Mouse (Mus musculus) gastrocnemius, adult 2 months (tissue): Measurements from ENCODE around the gene Asb14. TPM values are rescaled to one million over a fixed set of nuclear protein-coding genes. Genes with fewer than 3 reads are reported as not detected.

Experiments
- DNase-seq: peaks from one replicate; pipeline ENCODE4 v3.0.0; 2022
- H3K27ac ChIP-seq: fragments of 200-600 bp; 2 replicates; pipeline ENCODE4 v1.8.1; 2022; ENCODE audit warnings: mild to moderate bottlenecking
- H3K4me3 ChIP-seq: fragments of 200-600 bp; 2 replicates; pipeline ENCODE4 v1.8.1; 2022; ENCODE audit warnings: mild to moderate bottlenecking, moderate library complexity
- CTCF ChIP-seq: fragments of 200-600 bp; IDR thresholded peaks from 2 replicates; pipeline ENCODE4 v1.8.1; 2022; ENCODE audit warnings: antibody characterized with exemption, mild to moderate bottlenecking, moderate library complexity
- intact Hi-C: fragments of 180-260 bp; cut with DNase I; formaldehyde crosslinking; loops from one replicate; pipeline ENCODE4 v1.15.1; 2025
- long read RNA-seq, 2 experiments: library from polyadenylated mRNA; stranded (forward); transcript quantifications; one replicate each; pipeline ENCODE4 v2.0.0; 2021
- total RNA-seq, 2 experiments: library from RNA; stranded (reverse); gene quantifications; 2 replicates each; pipeline ENCODE4 v1.2.3; 2021

The Asb14 gene
- total RNA-seq: 100 to 1,000 TPM; 118 to 142 TPM
- long read RNA-seq, experiment 1, transcript Asb14-201 (10 exons, 2,062 nt): major isoform, 41 of 105 reads
- long read RNA-seq, experiment 1, partial matches to known transcripts: 3 of 105 reads
- long read RNA-seq, experiment 1, other reads (novel, unspliced or antisense): 59 of 105 reads
- long read RNA-seq, experiment 2, transcript Asb14-201 (10 exons, 2,062 nt): major isoform, 55 of 140 reads
- long read RNA-seq, experiment 2, partial matches to known transcripts: 19 of 140 reads
- long read RNA-seq, experiment 2, other reads (novel, unspliced or antisense): 62 of 140 reads

DNA sequence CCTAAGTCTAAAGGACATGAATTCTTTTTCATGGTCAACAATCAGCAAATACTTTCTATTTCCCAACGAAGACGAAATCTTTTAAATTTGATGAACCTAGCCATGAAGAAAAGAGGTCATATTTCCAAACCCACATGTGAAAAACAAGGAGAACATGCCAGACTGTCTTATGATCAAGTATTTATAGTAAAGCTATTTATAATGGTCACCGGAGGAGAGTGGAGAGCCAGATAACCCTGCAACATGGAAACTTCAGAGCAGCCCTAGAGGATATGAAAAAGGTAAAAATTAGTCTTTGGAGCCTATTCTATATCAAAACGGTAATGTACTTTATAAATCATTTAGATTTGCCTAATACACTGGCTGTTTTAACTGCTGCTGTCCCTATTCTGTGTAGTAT, at the start of gene Asb14:
Gene Asb14 (plus strand): TSS at position 166 of the 400 bp plus-strand sequence.
- Histone ChIP-seq H3K4me3 (peak within 1 kb of the TSS; percentile 76), H3K27ac (peak within 1 kb of the TSS; percentile 94)
- intact Hi-C loops: loop anchor here (5.0 to 10.0 kb wide), 2 partner anchors 78 to 390 kb away; partner anchors contain the start of gene Appl1
- no peak for TF ChIP-seq CTCF
- DNase-seq: no peak

- TF ChIP-seq CTCF: no peak
- DNase-seq: no peak
- H3K4me3 ChIP-seq: no peak overlapping the region
- intact Hi-C loops: no loop called here
- no peak overlapping the region for H3K27ac ChIP-seq
Observed at GRCm38 (mm10) chr14:26853053-26853452, 41.3 kb upstream of the Asb14 start.

GRCm38 (mm10) chr14:26854066-26854465, 40.3 kb upstream of the Asb14 start:
- no peak overlapping the region for H3K4me3 ChIP-seq
- TF ChIP-seq CTCF: no peak
- H3K27ac ChIP-seq: no peak overlapping the region
- DNase-seq: no peak
- intact Hi-C loops: no loop called here

DNA sequence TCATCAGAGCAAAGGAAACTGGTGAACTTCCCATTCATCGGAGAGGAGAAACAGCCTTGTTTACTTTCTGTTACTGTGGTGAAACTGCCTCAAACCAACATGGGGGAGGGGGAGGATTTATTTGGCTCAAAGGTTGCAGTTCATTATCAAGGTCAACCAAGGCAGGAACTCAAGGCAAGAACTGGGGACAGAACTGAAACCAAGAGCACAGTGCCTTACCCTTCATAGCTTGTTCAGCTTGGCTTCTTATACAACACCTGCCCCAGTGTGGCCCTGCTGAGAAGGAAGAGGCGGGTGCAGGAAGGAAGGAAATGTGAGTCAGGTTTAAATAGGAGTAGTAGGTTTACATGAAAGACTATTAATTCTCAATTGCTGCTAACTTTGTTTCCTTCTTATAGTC, 36.0 kb upstream of the Asb14 start:
- no peak for TF ChIP-seq CTCF
- no peak for DNase-seq
- peak overlapping the region; percentile 12; the same call in 1 of the 2 replicates for H3K27ac ChIP-seq

DNA sequence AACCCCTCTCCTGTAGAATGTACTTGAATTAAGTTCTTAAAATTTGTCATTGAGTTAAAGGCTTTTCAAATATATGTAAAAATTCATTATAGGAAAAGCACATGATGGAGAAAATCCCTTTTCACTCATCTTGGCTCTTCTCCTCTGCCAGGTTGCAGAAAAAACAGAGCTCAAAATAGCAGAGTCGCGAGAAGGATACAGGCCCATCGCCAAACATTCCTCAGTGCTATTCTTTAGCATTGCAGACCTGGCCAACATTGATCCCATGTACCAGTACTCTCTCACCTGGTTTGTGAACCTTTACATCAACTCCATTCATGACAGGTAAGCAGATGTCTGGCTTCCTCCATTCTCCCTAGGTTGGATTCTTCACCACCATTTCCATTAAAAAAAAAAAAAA, 35.3 kb upstream of the Asb14 start:
- Histone ChIP-seq H3K4me3 (no peak overlapping the region), H3K27ac (peak overlapping the region; percentile 38; the same call in 1 of the 2 replicates)
- DNase-seq: no peak
- intact Hi-C loops: no loop called here
- TF ChIP-seq CTCF: no peak

More for the DNA sequence above, 36.0 kb upstream of the Asb14 start:
- intact Hi-C loops: no loop called here
- H3K4me3 ChIP-seq: no peak overlapping the region

DNA sequence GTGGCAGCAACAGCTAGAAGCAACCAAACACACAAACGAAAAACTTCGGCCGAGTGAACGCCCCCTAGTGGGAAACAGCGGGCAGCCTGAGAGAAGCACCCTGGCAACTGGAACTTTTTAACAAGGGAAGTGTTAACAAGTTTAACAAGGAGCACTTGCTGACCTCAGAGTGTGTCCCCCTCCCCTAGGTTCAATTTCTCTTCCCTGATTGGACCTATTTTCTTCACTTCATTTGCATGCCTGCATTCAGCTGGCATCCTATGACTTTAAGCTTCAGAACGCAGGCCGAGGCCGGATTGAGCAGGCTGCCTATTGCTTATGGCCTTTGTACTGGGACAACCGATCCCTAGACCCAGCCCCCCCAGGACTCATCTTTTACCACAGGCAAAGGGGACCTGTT, 27.0 kb upstream of the Asb14 start:
- intact Hi-C loops: no loop called here
- H3K4me3 ChIP-seq: no peak overlapping the region
- TF ChIP-seq CTCF: peak; percentile 14; the same call in 1 of the 2 replicates
- no peak overlapping the region for H3K27ac ChIP-seq
- DNase-seq: no peak

- H3K27ac ChIP-seq: no peak overlapping the region
- intact Hi-C loops: no loop called here
- H3K4me3 ChIP-seq: no peak overlapping the region
- no peak for DNase-seq
- TF ChIP-seq CTCF: no peak
Observed at GRCm38 (mm10) chr14:26868299-26868698, 26.1 kb upstream of the Asb14 start.

DNA sequence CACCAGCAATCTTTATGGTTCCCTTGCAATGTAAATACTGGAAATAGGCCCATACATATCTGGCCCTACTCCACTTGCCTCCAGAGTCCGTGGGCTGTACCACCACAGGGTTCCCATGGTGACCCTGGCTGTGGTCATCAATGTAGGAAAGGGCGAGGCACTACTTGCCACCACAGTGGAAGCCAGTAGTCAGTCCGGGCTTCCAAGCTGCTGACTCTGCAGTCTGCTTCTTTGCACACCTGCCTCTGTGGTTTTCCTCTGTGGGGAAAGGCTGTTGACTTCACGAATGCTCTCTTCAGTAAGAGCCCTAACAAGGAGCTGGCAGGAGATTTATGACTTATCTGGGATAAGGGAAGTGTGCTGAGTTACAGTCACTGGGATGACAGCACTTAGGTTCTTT, 15.6 kb upstream of the Asb14 start:
- TF ChIP-seq CTCF: no peak
- DNase-seq: no peak
- intact Hi-C loops: no loop called here
- no peak overlapping the region for H3K4me3 ChIP-seq
- no peak overlapping the region for H3K27ac ChIP-seq

DNA sequence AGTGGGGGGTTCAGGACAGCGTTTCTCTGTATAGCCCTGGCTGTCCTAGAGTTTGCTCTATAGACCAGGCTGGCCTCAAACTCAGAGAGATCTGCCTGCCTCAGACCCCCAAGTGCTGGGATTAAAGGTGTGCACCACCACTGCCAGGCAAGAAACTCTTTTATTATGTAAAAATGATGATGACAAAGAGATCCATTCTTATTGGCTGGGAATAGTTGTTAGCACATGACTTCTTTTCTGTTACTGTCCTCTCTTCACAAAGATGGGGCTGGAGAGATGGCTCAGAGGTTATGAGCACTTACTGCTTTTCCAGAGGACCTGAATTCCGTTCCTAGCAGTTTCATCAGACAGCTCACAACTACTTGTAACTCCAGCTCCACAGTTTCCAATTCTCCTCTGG, 14.4 kb upstream of the Asb14 start:
- intact Hi-C loops: no loop called here
- no peak overlapping the region for H3K27ac ChIP-seq
- no peak for TF ChIP-seq CTCF
- H3K4me3 ChIP-seq: no peak overlapping the region
- no peak for DNase-seq

- Histone ChIP-seq H3K4me3 (no peak overlapping the region), H3K27ac (no peak overlapping the region)
- intact Hi-C loops: no loop called here
- no peak for DNase-seq
- TF ChIP-seq CTCF: no peak
Observed at GRCm38 (mm10) chr14:26881700-26882099, 12.7 kb upstream of the Asb14 start.

DNA sequence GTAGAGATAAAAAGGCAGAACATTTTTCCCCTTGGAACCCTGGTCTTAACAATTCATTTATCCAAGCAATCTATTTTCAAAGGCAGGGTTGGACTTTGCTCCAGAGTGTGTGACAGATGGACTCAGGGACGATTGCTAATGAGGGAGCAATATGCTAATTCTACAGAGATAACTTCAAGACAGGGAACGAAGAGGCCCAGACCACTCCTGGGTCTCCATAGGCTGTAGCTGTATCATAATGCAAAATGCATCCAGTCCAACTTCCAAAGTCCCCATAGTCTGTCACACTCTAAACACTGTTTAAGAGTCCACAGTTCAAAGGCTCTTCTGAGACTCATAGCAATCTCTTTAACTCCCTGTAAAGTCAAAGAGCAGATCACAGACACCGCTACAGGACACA, 7.1 kb upstream of the Asb14 start:
- intact Hi-C loops: no loop called here
- DNase-seq: no peak
- Histone ChIP-seq H3K4me3 (no peak overlapping the region), H3K27ac (no peak overlapping the region)
- no peak for TF ChIP-seq CTCF

DNA sequence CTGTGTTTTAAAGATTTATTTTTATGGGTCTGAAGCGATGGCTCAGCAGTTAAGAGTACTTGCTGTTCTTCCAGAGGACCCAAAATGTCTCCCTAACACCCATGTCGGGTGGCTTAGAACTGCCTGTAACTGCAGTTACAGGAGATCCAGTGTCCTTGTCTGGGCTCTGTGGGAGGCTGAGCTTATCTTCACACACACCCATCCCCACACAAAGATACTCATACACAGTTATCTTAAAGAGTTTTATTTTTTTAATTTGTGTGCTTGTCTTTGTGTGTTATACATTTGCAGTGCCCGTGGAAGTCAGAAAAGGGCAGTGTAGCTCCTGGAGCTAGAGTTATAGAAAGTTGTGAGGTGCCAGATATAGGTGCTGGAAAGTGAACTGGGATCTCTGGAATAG, 3.6 kb upstream of the Asb14 start:
- Histone ChIP-seq H3K4me3 (no peak overlapping the region), H3K27ac (no peak overlapping the region)
- no peak for DNase-seq
- intact Hi-C loops: loop anchor here (5.0 to 10.0 kb wide), 2 partner anchors 82 to 386 kb away; partner anchors contain the start of gene Appl1
- TF ChIP-seq CTCF: no peak

- Histone ChIP-seq H3K4me3 (no peak overlapping the region), H3K27ac (no peak overlapping the region)
- TF ChIP-seq CTCF: no peak
- no peak for DNase-seq
- intact Hi-C loops: loop anchor here (10.0 kb wide), 1 partner anchor 395 kb away; no protein-coding TSS in a partner anchor
Observed at GRCm38 (mm10) chr14:26899490-26899889, 5.1 kb downstream of the Asb14 start.

GRCm38 (mm10) chr14:26900893-26901292, 6.5 kb downstream of the Asb14 start:
- no peak for DNase-seq
- Histone ChIP-seq H3K27ac (no peak overlapping the region), H3K4me3 (no peak overlapping the region)
- intact Hi-C loops: no loop called here
- no peak for TF ChIP-seq CTCF
